Mouse (Mus musculus) 3T3-L1 (cell line): Measurements from ENCODE around the gene Obp1b.
"Not testable (repeated sequence)": the region's sequence is repeated elsewhere in the genome, so short reads cannot be mapped to it uniquely, and the experiment has no call there.

ENCODE experiments used
- DNase-seq: peaks from one replicate; pipeline ENCODE4 v3.0.0-alpha.2; 2015; ENCODE audit warnings: low read depth, low spot score

Gene Obp1b

GRCm38 (mm10) chrX:78186477-78186876, at the start of gene Obp1b:
Gene Obp1b, plus strand, starts transcription at chrX:78186777.
- DNase-seq, result not testable (repeated sequence)

- DNase-seq, result not testable (repeated sequence)
Observed at GRCm38 (mm10) chrX:78202220-78202619, 15.6 kb downstream of the Obp1b start.

- DNase-seq, result no peak
Observed at GRCm38 (mm10) chrX:78202829-78203228, 16.3 kb downstream of the Obp1b start.
